Mouse (Mus musculus) CH12.LX (cell line): ENCODE data around the gene Msn. TPM values are rescaled to one million over a fixed set of nuclear protein-coding genes. Genes with fewer than 3 reads are reported as not detected.

Source experiments
- DNase-seq: peaks from one replicate; pipeline ENCODE4 v3.0.0-alpha.2; 2013; ENCODE audit errors: extremely low read depth
- H3K27ac ChIP-seq: 2 replicates; pipeline ENCODE4 v1.5.1; 2012; ENCODE audit warnings: low read depth, mild to moderate bottlenecking, control low read depth, moderate library complexity; ENCODE audit not compliant: insufficient read depth
- H3K27me3 ChIP-seq: replicated peaks from 2 replicates; pipeline ENCODE3; 2012; ENCODE audit warnings: inconsistent platforms
- H3K36me3 ChIP-seq, 2 experiments: replicated peaks in 1 of 2; 2 replicates each; pipeline versions ENCODE3 to v1.6.1; 2012; ENCODE audit warnings: inconsistent platforms in 1 of 2, low read length in 1 of 2, mild to moderate bottlenecking in 1 of 2, mixed read lengths in 1 of 2, moderate library complexity in 1 of 2; ENCODE audit not compliant: control insufficient read depth in 1 of 2, insufficient read depth in 1 of 2
- H3K4me1 ChIP-seq, 2 experiments: 2 replicates each; pipeline ENCODE4 v1.6.1; 2012; ENCODE audit warnings: inconsistent platforms in 1 of 2, moderate library complexity in 1 of 2; ENCODE audit not compliant: insufficient read depth in 2 of 2, control insufficient read depth in 1 of 2
- H3K4me2 ChIP-seq: 2 replicates; pipeline ENCODE4 v1.6.1; 2012; ENCODE audit warnings: low read depth, mild to moderate bottlenecking, control low read depth; ENCODE audit not compliant: poor library complexity, insufficient read depth, severe bottlenecking
- H3K4me3 ChIP-seq, 3 experiments: fragments of 150-350 bp in 1 of 3; sonication (generic) in 1 of 3; replicated peaks in 1 of 3; 2 replicates each; pipeline versions ENCODE3 to v1.5.1; 2011 to 2012; ENCODE audit warnings: low read depth in 2 of 3, low read length in 2 of 3, mild to moderate bottlenecking in 2 of 3, moderate library complexity in 2 of 3, control low read depth in 1 of 3, improper control_type of control experiment in 1 of 3, inconsistent platforms in 1 of 3, mixed read lengths in 1 of 3; ENCODE audit not compliant: poor library complexity in 1 of 3
- H3K79me2 ChIP-seq: replicated peaks from 2 replicates; pipeline ENCODE4 v1.6.1; 2012; ENCODE audit warnings: mild to moderate bottlenecking, moderate library complexity; ENCODE audit not compliant: control insufficient read depth, poor library complexity, insufficient read depth, severe bottlenecking; ENCODE audit errors: extremely low read depth
- H3K9ac ChIP-seq: 2 replicates; pipeline ENCODE4 v1.6.1; 2012; ENCODE audit warnings: low read depth, mild to moderate bottlenecking, control low read depth, moderate library complexity; ENCODE audit not compliant: insufficient read depth
- H3K9me3 ChIP-seq: replicated peaks from 2 replicates; pipeline ENCODE3; 2012; ENCODE audit warnings: low read length, inconsistent platforms, mixed read lengths
- BHLHE40 ChIP-seq: IDR thresholded peaks from 2 replicates; pipeline ENCODE4 v1.6.1; 2011; ENCODE audit warnings: mild to moderate bottlenecking, low read depth, low read length, improper control_type of control experiment
- CHD1 ChIP-seq: IDR thresholded peaks from 2 replicates; pipeline ENCODE4 v1.6.1; 2012; ENCODE audit warnings: low read depth, low read length, improper control_type of control experiment, inconsistent platforms
- CTCF ChIP-seq, 2 experiments: IDR thresholded peaks in 1 of 2; conservative IDR thresholded peaks in 1 of 2; 2 replicates each; pipeline ENCODE4 v1.5.1; 2011 to 2012; ENCODE audit warnings: low read depth in 2 of 2, low read length in 2 of 2, improper control_type of control experiment in 1 of 2, inconsistent platforms in 1 of 2, mild to moderate bottlenecking in 1 of 2, moderate library complexity in 1 of 2
- ELF1 ChIP-seq: IDR thresholded peaks from 2 replicates; pipeline ENCODE4 v1.6.1; 2014; ENCODE audit warnings: low read depth, mild to moderate bottlenecking, inconsistent platforms, low read length, improper control_type of control experiment
- ETS1 ChIP-seq: conservative IDR thresholded peaks from 2 replicates; pipeline ENCODE4 v1.6.1; 2012; ENCODE audit warnings: low read depth, mild to moderate bottlenecking, inconsistent platforms, low read length, improper control_type of control experiment, moderate library complexity
- GABPA ChIP-seq: IDR thresholded peaks from 2 replicates; pipeline ENCODE4 v1.6.1; 2012; ENCODE audit warnings: low read depth, low read length, improper control_type of control experiment, inconsistent platforms; ENCODE audit not compliant: insufficient replicate concordance
- IRF4 ChIP-seq: IDR thresholded peaks from 2 replicates; pipeline ENCODE4 v1.6.1; 2014; ENCODE audit warnings: low read depth, mild to moderate bottlenecking, inconsistent platforms, low read length, improper control_type of control experiment
- JUN ChIP-seq: IDR thresholded peaks from 2 replicates; pipeline ENCODE4 v1.6.1; 2011; ENCODE audit warnings: low read depth, mild to moderate bottlenecking, low read length, improper control_type of control experiment, moderate library complexity; ENCODE audit not compliant: insufficient read depth
- MAFK ChIP-seq: IDR thresholded peaks from 2 replicates; pipeline ENCODE4 v1.6.1; 2011; ENCODE audit warnings: low read length, improper control_type of control experiment; ENCODE audit not compliant: insufficient replicate concordance
- MAX ChIP-seq: IDR thresholded peaks from 2 replicates; pipeline ENCODE4 v1.6.1; 2011; ENCODE audit warnings: low read length, improper control_type of control experiment
- MEF2A ChIP-seq: IDR thresholded peaks from 2 replicates; pipeline ENCODE4 v1.6.1; 2014; ENCODE audit warnings: low read depth, mild to moderate bottlenecking, inconsistent platforms, low read length, improper control_type of control experiment, borderline replicate concordance
- MXI1 ChIP-seq: IDR thresholded peaks from 2 replicates; pipeline ENCODE4 v1.6.1; 2011; ENCODE audit warnings: mild to moderate bottlenecking, low read depth, low read length, improper control_type of control experiment
- MYC ChIP-seq: IDR thresholded peaks from 2 replicates; pipeline ENCODE4 v1.6.1; 2011; ENCODE audit warnings: low read depth, mild to moderate bottlenecking, improper control_type of control experiment, low read length
- NELFE ChIP-seq: IDR thresholded peaks from 2 replicates; pipeline ENCODE4 v1.6.1; 2011; ENCODE audit warnings: low read depth, low read length, improper control_type of control experiment
- PAX5 ChIP-seq: IDR thresholded peaks from 2 replicates; pipeline ENCODE4 v1.6.1; 2012; ENCODE audit warnings: low read length, inconsistent platforms, mixed read lengths
- POLR2AphosphoS2 ChIP-seq: IDR thresholded peaks from 2 replicates; pipeline ENCODE4 v1.6.1; 2011; ENCODE audit warnings: low read depth, low read length, improper control_type of control experiment
- RAD21 ChIP-seq: IDR thresholded peaks from 2 replicates; pipeline ENCODE4 v1.6.1; 2011; ENCODE audit warnings: low read depth, mild to moderate bottlenecking, low read length, improper control_type of control experiment, moderate library complexity
- RCOR1 ChIP-seq: conservative IDR thresholded peaks from 2 replicates; pipeline ENCODE4 v1.6.1; 2012; ENCODE audit warnings: low read depth, mild to moderate bottlenecking, inconsistent platforms, low read length, improper control_type of control experiment
- SIN3A ChIP-seq: IDR thresholded peaks from 2 replicates; pipeline ENCODE4 v1.6.1; 2012; ENCODE audit warnings: low read length, improper control_type of control experiment, inconsistent platforms
- TBP ChIP-seq: conservative IDR thresholded peaks from 2 replicates; pipeline ENCODE4 v1.6.1; 2011; ENCODE audit warnings: low read depth, low read length, improper control_type of control experiment
- UBTF ChIP-seq: IDR thresholded peaks from 2 replicates; pipeline ENCODE4 v1.6.1; 2012; ENCODE audit warnings: low read depth, mild to moderate bottlenecking, inconsistent platforms, low read length, improper control_type of control experiment, moderate library complexity
- USF2 ChIP-seq: conservative IDR thresholded peaks from 2 replicates; pipeline ENCODE4 v1.6.1; 2011; ENCODE audit warnings: low read depth, low read length, improper control_type of control experiment
- ZC3H11A ChIP-seq: IDR thresholded peaks from 2 replicates; pipeline ENCODE4 v1.6.1; 2012; ENCODE audit warnings: low read depth, mild to moderate bottlenecking, inconsistent platforms, low read length, improper control_type of control experiment
- ZKSCAN1 ChIP-seq: IDR thresholded peaks from 2 replicates; pipeline ENCODE4 v1.6.1; 2012; ENCODE audit warnings: low read depth, inconsistent platforms, low read length, improper control_type of control experiment, borderline replicate concordance
- dilution Hi-C: fragments of 300-500 bp; cut with MboI; formaldehyde crosslinking; loops from 2 replicates; pipeline ENCODE4 v1.14.3; 2020; ENCODE audit warnings: low sequenced_read_pairs; ENCODE audit not compliant: extremely low pct_unique_long_range_greater_than_20kb, extremely low pct_ligation_motif_present
- in situ Hi-C: fragments of 300-500 bp; cut with MboI; formaldehyde crosslinking; loops from 3 replicates; pipeline ENCODE4 v1.14.3; 2019; ENCODE audit warnings: low sequenced_read_pairs, low pct_ligation_motif_present, low pct_unique_long_range_greater_than_20kb, mixed read lengths
- polyA plus RNA-seq: library from polyadenylated mRNA; unstranded; fragments of >175 nt; gene quantifications from 2 replicates; pipeline ENCODE4 v1.2.1, GENCODE M21; 2012; ENCODE audit warnings: low read depth; ENCODE audit not compliant: insufficient read length
- total RNA-seq, 2 experiments: library from RNA; depleted of rRNA; stranded (reverse); fragments of 300-350 nt in 1 of 2; fragments of >200 nt in 1 of 2; gene quantifications; 2 replicates each; pipeline ENCODE4 v1.2.3; 2012 to 2014

Msn gene
- total and polyA plus RNA-seq, 3 experiments, result 55.1 to 315 (median 56.2) TPM

- DNase-seq, result no peak
- H3K4me1 ChIP-seq, result peaks cover 3 to 24% of the 10 kb centered on the region in 2 experiments; a peak in 2 of 4 replicates
- no peaks in the 10 kb centered on the region for H3K9me3 ChIP-seq
- H3K27ac ChIP-seq, result no peak overlapping the region
- peaks cover 17 to 48% of the 10 kb centered on the region in 2 experiments for H3K36me3 ChIP-seq
- H3K79me2 ChIP-seq, result peaks cover 74% of the 10 kb centered on the region
- H3K27me3 ChIP-seq, result no peaks in the 10 kb centered on the region
- in situ Hi-C loops (no loop called here), dilution Hi-C loops (no loop called here)
- no peak overlapping the region for H3K4me3 ChIP-seq
- H3K9ac ChIP-seq, result no peak overlapping the region
- TF ChIP-seq USF2 (no peak), MEF2A (no peak), JUN (no peak), POLR2AphosphoS2 (no peak), ZC3H11A (no peak), TBP (no peak), BHLHE40 (no peak), NELFE (no peak), RAD21 (no peak), CHD1 (no peak), ZKSCAN1 (no peak), UBTF (no peak), ELF1 (no peak), RCOR1 (no peak), CTCF (conservative IDR thresholded peaks at IDR 0.05 in 1 of 2, IDR thresholded peaks at IDR 0.05 in 1 of 2; ENCODE audit: low read depth in 2 of 2, low read length in 2 of 2) (no peak), GABPA (no peak), MYC (no peak), MAX (no peak)
- no peak overlapping the region for H3K4me2 ChIP-seq
Observed at GRCm38 (mm10) chrX:96107427-96108291, 11.8 kb downstream of the Msn start.

DNA sequence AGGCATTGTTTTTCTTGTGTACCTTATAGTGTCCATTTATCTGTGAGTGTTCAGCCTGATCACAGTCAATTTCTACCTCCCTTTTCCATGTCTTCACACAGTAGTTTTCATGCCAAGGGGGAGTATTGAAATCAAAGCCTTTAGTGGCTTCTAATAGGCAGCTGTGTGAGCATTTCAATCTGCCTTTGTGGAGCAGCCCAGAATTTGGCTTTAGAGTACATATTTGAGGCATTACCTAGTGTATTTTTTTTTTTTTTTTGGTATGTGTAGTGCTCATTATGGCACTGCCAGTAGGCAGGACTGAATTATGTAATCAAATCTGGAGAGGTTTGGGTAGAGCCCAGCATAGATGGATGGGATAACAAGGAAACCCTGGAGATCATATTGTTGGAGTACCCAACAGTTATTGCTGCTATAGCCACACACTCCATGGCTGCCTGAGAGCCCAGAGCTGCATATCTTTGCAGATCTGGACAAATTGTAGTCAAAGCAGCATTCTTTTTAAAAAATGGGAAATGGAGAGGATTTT is 17.3 kb downstream of the Msn start:
- no peak overlapping the region for H3K9ac ChIP-seq
- TF ChIP-seq PAX5, result no peak
- no peak for TF ChIP-seq IRF4
- TF ChIP-seq SIN3A, result no peak
- no peak for TF ChIP-seq MXI1
- no peak for TF ChIP-seq CHD1
- TF ChIP-seq ELF1, result no peak
- no peak for TF ChIP-seq RCOR1
- TF ChIP-seq UBTF, result no peak
- no peak for TF ChIP-seq ETS1
- TF ChIP-seq MAFK, result no peak
- TF ChIP-seq, all 38 proteins: peak for 0
- no peak overlapping the region for H3K27ac ChIP-seq
- H3K4me3 ChIP-seq, result no peak overlapping the region
- H3K4me2 ChIP-seq, result no peak overlapping the region
- H3K27me3 ChIP-seq, result no peaks in the 10 kb centered on the region
- H3K9me3 ChIP-seq, result peaks cover 8% of the 10 kb centered on the region
- H3K36me3 ChIP-seq, result peaks cover 23 to 72% of the 10 kb centered on the region in 2 experiments
- H3K4me1 ChIP-seq, result peaks cover 0 to 17% of the 10 kb centered on the region in 2 experiments; a peak in 2 of 4 replicates
- dilution Hi-C loops, result no loop called here
- in situ Hi-C loops, result no loop called here
- H3K79me2 ChIP-seq, result peaks cover 59% of the 10 kb centered on the region
- no peak for DNase-seq
